Mouse (Mus musculus): ENCODE measurements around the gene Cadps. TPM values are rescaled to one million over a fixed set of nuclear protein-coding genes. Genes with fewer than 3 reads are reported as not detected.

Gene Cadps
- polyA plus RNA-seq, 1 experiment from 2014 or later, result 1.9 TPM

DNA sequence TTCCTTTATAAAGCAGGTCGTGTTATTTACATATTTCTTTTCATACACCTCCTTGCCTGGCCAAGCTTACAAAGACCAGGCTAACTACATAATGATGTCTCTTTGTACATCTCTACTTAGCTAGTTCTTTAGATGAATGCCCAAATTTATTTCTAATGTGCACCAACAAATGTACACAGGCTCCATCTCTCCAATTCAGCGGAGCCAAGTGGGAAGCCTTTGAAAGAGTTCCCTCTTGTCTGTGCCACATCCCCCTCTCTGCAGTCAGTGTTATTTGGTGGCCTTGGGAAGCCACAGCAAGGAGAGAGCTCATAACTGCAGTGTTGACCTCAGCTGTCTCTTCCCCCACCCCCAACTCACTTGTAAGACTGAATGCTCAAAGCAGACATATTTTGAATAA is 428.6 kb downstream of the Cadps start:
- Histone ChIP-seq H3K4me2 (no peak overlapping the region), H3K27ac (ENCODE audit: low read depth, low read length) (no peak overlapping the region), H3K36me3 (ENCODE audit: control insufficient read depth, insufficient read depth, low read length) (no peaks in the 10 kb centered on the region), H3K4me3 (ENCODE audit: low read depth, low read length) (no peak overlapping the region), H3K9ac (ENCODE audit: low read depth, low read length) (no peak overlapping the region), H3K4me1 (ENCODE audit: control insufficient read depth, insufficient read depth, low read length) (0 out of 2 replicates have a peak, but pooled peaks cover 4% of the 10 kb centered on the region), H3K9me3 (replicated peaks; ENCODE audit: control insufficient read depth, low read length) (no peaks in the 10 kb centered on the region), H3K27me3 (ENCODE audit: control insufficient read depth, insufficient read depth, low read length) (no peaks in the 10 kb centered on the region)
- 73% methylated on average over 2 of the region's 2 CpGs for WGBS (ENCODE audit: insufficient replicate concordance)
- no peak for ATAC-seq (replicated peaks; ENCODE audit: insufficient number of reproducible peaks, low FRiP score, low TSS enrichment)

DNA sequence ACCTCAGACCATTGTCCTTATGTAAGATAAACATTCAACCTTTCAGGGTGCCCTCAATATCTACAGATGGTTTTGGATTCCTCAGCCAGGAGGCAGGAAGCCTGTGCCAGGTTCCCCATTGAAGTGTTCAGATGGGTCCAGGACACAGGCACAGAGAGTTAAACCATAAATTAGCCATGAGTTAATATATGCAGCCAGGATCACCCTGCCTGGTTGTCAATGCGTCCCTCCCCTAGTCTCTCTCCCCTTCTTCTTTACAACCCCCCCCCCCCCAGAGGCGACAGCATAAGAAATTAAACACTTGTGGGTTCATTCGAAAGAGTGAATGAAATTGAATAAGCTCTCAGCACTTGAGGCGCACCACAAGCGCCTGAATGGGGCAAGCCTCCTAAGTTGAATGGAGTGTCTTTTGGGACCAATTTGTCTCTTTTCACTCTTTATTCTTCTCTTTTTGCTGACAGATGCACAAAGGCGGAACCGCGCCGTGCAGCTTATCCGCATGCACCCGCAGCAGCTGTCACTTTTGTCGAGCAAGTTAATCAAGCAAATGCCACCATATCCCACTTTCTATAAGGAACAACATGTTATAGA is 429.5 kb downstream of the Cadps start:
- no peak overlapping the region for H3K4me3 ChIP-seq (ENCODE audit: low read depth, low read length)
- 66% methylated on average over 12 of the region's 12 CpGs for WGBS (ENCODE audit: insufficient replicate concordance)
- no peaks in the 10 kb centered on the region for H3K36me3 ChIP-seq (ENCODE audit: control insufficient read depth, insufficient read depth, low read length)
- H3K9me3 ChIP-seq (replicated peaks; ENCODE audit: control insufficient read depth, low read length), result no peaks in the 10 kb centered on the region
- no peak overlapping the region for H3K4me2 ChIP-seq
- H3K27ac ChIP-seq (ENCODE audit: low read depth, low read length), result no peak overlapping the region
- no peaks in the 10 kb centered on the region for H3K27me3 ChIP-seq (ENCODE audit: control insufficient read depth, insufficient read depth, low read length)
- no peak for ATAC-seq (replicated peaks; ENCODE audit: insufficient number of reproducible peaks, low FRiP score, low TSS enrichment)
- 0 out of 2 replicates have a peak, but pooled peaks cover 4% of the 10 kb centered on the region for H3K4me1 ChIP-seq (ENCODE audit: control insufficient read depth, insufficient read depth, low read length)
- no peak overlapping the region for H3K9ac ChIP-seq (ENCODE audit: low read depth, low read length)

DNA sequence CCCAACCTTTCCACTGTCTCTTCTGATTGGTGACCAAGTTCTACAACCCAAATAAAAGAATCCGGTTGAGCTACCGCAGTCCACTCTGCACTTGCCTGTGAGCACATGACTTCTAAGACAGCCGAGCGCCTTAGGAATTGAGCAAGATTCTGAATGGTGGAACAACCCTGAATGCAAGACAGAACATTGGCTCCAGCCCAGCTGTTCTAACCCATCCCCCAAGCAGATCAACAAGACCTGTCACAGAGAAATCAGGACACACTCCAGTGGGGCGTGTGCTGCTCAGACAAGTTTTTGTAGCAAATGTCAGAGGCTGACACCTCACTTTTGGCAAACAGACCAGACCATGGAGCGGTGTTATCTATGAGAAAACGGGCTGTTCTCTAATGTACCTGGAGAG is 431.7 kb downstream of the Cadps start:
- ATAC-seq (replicated peaks; ENCODE audit: insufficient number of reproducible peaks, low FRiP score, low TSS enrichment), result no peak
- Histone ChIP-seq H3K36me3 (ENCODE audit: control insufficient read depth, insufficient read depth, low read length) (no peaks in the 10 kb centered on the region), H3K4me2 (no peak overlapping the region), H3K4me3 (ENCODE audit: low read depth, low read length) (no peak overlapping the region), H3K9me3 (replicated peaks; ENCODE audit: control insufficient read depth, low read length) (no peaks in the 10 kb centered on the region), H3K27ac (ENCODE audit: low read depth, low read length) (no peak overlapping the region), H3K4me1 (ENCODE audit: control insufficient read depth, insufficient read depth, low read length) (0 out of 2 replicates have a peak, but pooled peaks cover 4% of the 10 kb centered on the region), H3K9ac (ENCODE audit: low read depth, low read length) (no peak overlapping the region), H3K27me3 (ENCODE audit: control insufficient read depth, insufficient read depth, low read length) (no peaks in the 10 kb centered on the region)
- WGBS (ENCODE audit: insufficient replicate concordance), result 56% methylated on average over 7 of the region's 7 CpGs

DNA sequence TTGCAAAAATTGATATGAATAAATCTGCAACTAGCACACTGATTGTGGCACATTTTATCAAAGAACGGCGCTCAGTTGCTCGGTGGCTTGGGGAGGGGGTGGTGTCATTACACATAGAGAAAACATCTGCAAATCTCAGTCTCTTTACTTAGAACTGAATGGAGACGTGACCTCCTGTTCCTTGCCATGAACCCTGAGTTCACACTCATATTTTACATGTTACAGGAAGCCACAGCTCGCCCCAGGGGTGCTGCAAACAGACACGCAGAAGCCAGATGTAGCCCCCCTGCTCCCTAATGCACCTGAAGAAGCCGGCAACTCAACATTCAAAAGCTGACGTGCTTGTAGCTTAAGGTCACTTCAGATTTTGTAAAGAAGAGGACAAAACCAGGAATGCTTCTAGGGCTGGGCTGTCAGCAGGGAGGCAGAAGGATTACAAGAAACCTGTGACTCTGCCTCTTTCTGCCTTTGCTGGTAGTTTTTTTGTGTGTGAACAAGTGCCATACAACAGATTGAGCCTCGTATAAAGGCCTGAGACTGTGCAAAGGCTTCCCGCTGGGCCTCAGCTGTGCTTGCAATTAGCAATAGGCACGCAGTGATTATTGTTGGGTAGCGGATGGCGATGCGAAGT is 434.0 kb downstream of the Cadps start:
- no peaks in the 10 kb centered on the region for H3K9me3 ChIP-seq (replicated peaks; ENCODE audit: control insufficient read depth, low read length)
- H3K4me2 ChIP-seq, result no peak overlapping the region
- H3K9ac ChIP-seq (ENCODE audit: low read depth, low read length), result no peak overlapping the region
- 0 out of 2 replicates have a peak, but pooled peaks cover 4% of the 10 kb centered on the region for H3K4me1 ChIP-seq (ENCODE audit: control insufficient read depth, insufficient read depth, low read length)
- no peak for ATAC-seq (replicated peaks; ENCODE audit: insufficient number of reproducible peaks, low FRiP score, low TSS enrichment)
- WGBS (ENCODE audit: insufficient replicate concordance), result 33% methylated on average over 14 of the region's 14 CpGs
- no peak overlapping the region for H3K4me3 ChIP-seq (ENCODE audit: low read depth, low read length)
- H3K27ac ChIP-seq (ENCODE audit: low read depth, low read length), result no peak overlapping the region
- H3K36me3 ChIP-seq (ENCODE audit: control insufficient read depth, insufficient read depth, low read length), result no peaks in the 10 kb centered on the region
- no peaks in the 10 kb centered on the region for H3K27me3 ChIP-seq (ENCODE audit: control insufficient read depth, insufficient read depth, low read length)

DNA sequence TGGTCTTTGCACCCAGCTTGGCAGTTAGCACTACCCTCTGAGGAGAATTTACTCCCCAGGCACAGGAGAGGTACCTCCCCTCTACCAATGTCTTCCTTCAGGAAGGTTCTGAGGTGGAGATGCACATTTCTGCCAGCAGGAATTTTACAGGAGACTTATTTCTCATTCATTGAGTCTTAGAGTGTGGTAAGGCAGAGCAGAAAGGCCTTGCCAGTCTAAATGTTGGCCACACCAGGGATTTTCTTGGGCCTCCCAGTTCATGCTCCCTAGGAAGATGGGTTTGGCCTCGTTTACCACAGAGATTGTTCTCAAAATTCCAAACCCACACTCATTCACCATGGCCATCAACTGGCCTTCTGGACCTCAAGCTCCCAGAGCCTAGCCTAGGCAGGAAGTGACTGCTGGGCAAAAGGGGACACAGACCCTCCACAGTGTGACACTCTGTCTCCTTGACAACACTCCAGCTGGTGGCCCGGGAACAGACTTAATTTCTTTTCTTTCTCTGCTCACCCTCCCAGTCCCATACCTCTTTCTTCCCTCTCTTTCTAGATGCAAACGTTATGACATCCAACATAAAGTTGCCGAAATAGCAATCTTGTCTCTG is 434.6 kb downstream of the Cadps start:
- Histone ChIP-seq H3K27ac (ENCODE audit: low read depth, low read length) (no peak overlapping the region), H3K4me3 (ENCODE audit: low read depth, low read length) (no peak overlapping the region), H3K4me2 (no peak overlapping the region), H3K9me3 (replicated peaks; ENCODE audit: control insufficient read depth, low read length) (no peaks in the 10 kb centered on the region), H3K9ac (ENCODE audit: low read depth, low read length) (no peak overlapping the region), H3K27me3 (ENCODE audit: control insufficient read depth, insufficient read depth, low read length) (no peaks in the 10 kb centered on the region), H3K36me3 (ENCODE audit: control insufficient read depth, insufficient read depth, low read length) (no peaks in the 10 kb centered on the region), H3K4me1 (ENCODE audit: control insufficient read depth, insufficient read depth, low read length) (0 out of 2 replicates have a peak, but pooled peaks cover 4% of the 10 kb centered on the region)
- ATAC-seq (replicated peaks; ENCODE audit: insufficient number of reproducible peaks, low FRiP score, low TSS enrichment), result no peak
- 34% methylated on average over 4 of the region's 4 CpGs for WGBS (ENCODE audit: insufficient replicate concordance)

DNA sequence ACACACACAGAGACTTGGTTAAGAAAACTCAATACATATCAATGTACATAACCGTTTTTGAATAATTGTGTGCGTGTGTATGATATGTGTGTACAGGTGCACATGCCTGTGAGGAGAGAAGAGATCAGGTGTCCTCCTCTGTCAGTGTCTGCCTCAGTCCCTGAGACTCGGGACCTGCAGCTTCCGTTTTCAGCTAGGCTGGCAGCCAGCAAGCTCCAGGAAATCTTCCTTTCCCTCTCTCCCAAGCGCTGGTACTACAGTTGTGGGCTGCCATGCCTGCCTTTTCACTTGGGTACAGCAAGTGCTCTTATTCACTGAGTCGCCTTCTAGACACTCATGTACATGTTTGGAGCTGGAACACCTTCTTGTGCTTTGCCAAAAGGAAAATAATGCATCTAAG is 435.7 kb downstream of the Cadps start:
- WGBS (ENCODE audit: insufficient replicate concordance), result 67% methylated on average over 6 of the region's 6 CpGs
- H3K27me3 ChIP-seq (ENCODE audit: control insufficient read depth, insufficient read depth, low read length), result no peaks in the 10 kb centered on the region
- no peak for ATAC-seq (replicated peaks; ENCODE audit: insufficient number of reproducible peaks, low FRiP score, low TSS enrichment)

DNA sequence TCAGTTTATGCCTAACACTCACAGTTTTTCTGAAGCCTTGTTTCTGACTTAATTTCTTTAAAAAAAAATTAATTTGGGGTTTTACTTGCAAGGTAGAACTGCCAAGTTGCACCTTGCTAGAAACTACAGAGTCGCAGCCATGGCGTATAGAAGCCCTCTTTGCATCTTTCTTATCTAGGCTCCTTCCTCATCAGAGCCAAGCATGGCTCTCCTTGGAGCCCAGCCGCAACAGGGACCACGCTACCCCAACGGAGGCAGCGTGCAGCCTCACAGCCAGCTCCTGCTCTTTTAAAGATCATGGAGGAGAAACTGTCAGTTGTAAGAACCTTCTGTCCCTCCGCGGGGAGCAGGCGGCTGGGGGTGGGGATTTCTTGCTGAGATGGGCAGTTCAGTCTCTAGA is 445.0 kb downstream of the Cadps start:
- ATAC-seq (replicated peaks; ENCODE audit: insufficient number of reproducible peaks, low FRiP score, low TSS enrichment), result no peak
- 14% methylated on average over 9 of the region's 9 CpGs for WGBS (ENCODE audit: insufficient replicate concordance)
- Histone ChIP-seq H3K4me2 (0 out of 2 replicates have a peak overlapping the region, but pooled peaks have one; percentile 3), H3K9me3 (replicated peaks; ENCODE audit: control insufficient read depth, low read length) (no peaks in the 10 kb centered on the region), H3K4me3 (ENCODE audit: low read depth, low read length) (no peak overlapping the region), H3K36me3 (ENCODE audit: control insufficient read depth, insufficient read depth, low read length) (no peaks in the 10 kb centered on the region), H3K27ac (ENCODE audit: low read depth, low read length) (no peak overlapping the region), H3K27me3 (ENCODE audit: control insufficient read depth, insufficient read depth, low read length) (peaks cover 4% of the 10 kb centered on the region; the same call in 1 of the 2 replicates), H3K4me1 (ENCODE audit: control insufficient read depth, insufficient read depth, low read length) (no peaks in the 10 kb centered on the region), H3K9ac (ENCODE audit: low read depth, low read length) (no peak overlapping the region)

More for the DNA sequence above, 435.7 kb downstream of the Cadps start:
- H3K36me3 ChIP-seq (ENCODE audit: control insufficient read depth, insufficient read depth, low read length), result no peaks in the 10 kb centered on the region
- H3K4me2 ChIP-seq, result no peak overlapping the region
- no peak overlapping the region for H3K4me3 ChIP-seq (ENCODE audit: low read depth, low read length)
- H3K4me1 ChIP-seq (ENCODE audit: control insufficient read depth, insufficient read depth, low read length), result 0 out of 2 replicates have a peak, but pooled peaks cover 4% of the 10 kb centered on the region
- H3K9me3 ChIP-seq (replicated peaks; ENCODE audit: control insufficient read depth, low read length), result no peaks in the 10 kb centered on the region
- H3K27ac ChIP-seq (ENCODE audit: low read depth, low read length), result no peak overlapping the region
- H3K9ac ChIP-seq (ENCODE audit: low read depth, low read length), result no peak overlapping the region

DNA sequence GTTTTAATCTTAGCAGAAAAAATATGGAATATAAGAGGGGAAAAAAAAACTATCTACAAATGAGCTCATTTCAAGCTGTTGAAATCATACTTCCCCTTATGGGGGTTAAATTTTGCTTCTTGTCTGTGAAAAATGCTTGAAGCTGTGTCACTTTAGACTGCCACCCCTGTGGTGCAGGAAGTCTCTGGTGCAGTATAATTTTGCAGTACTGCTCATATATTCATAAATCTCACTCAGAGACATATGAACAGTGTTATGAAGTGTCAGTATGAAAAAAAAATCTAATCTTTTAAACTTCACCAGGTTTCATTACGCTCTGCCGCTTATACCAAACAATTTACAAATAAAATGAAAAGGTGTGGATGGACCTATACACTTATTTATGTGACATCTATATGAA is 445.6 kb downstream of the Cadps start:
- Histone ChIP-seq H3K27me3 (ENCODE audit: control insufficient read depth, insufficient read depth, low read length) (peaks cover 4% of the 10 kb centered on the region; the same call in 1 of the 2 replicates), H3K4me2 (no peak overlapping the region), H3K27ac (ENCODE audit: low read depth, low read length) (no peak overlapping the region), H3K9ac (ENCODE audit: low read depth, low read length) (no peak overlapping the region), H3K9me3 (replicated peaks; ENCODE audit: control insufficient read depth, low read length) (no peaks in the 10 kb centered on the region), H3K36me3 (ENCODE audit: control insufficient read depth, insufficient read depth, low read length) (no peaks in the 10 kb centered on the region), H3K4me1 (ENCODE audit: control insufficient read depth, insufficient read depth, low read length) (no peaks in the 10 kb centered on the region), H3K4me3 (ENCODE audit: low read depth, low read length) (no peak overlapping the region)
- no peak for ATAC-seq (replicated peaks; ENCODE audit: insufficient number of reproducible peaks, low FRiP score, low TSS enrichment)
- WGBS (ENCODE audit: insufficient replicate concordance), result 84% methylated on average over 2 of the region's 2 CpGs
